Mouse (Mus musculus): ENCODE data around the gene Dchs1.

DNA sequence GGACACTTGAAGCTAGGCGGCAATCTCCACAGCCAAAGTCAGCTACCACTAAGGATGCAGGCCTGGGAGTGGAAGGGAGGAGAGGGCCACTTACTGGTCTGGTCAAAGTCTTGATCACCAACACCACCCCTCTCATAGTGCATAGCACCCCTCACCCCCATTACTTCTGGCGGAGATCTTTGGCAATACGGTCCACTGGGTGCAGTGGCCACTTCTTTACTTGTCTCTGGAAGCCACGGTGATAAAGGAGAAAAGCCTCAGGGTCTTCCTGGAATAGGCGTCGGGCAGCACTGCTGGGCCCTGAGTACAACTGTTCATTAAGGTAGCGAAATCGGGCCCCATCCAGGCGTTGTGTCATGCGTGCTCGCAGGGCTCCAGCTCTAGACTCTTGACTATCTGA, 53.6 kb downstream of the Dchs1 start:
- TF ChIP-seq MAX (IDR thresholded peaks at IDR 0.05; ENCODE audit: low read depth): no peak
- TF ChIP-seq POLR2A (IDR thresholded peaks at IDR 0.05; ENCODE audit: insufficient read length, low read depth): no peak
- TF ChIP-seq TCF3 (IDR thresholded peaks at IDR 0.05; ENCODE audit: insufficient read length, low read depth): no peak
- no peak for TF ChIP-seq MYOD1 (IDR thresholded peaks at IDR 0.05; ENCODE audit: control insufficient read depth in 1 of 3, insufficient read length in 2 of 3, low read depth in 2 of 3)
- no peak for TF ChIP-seq POLR2AphosphoS2 (IDR thresholded peaks at IDR 0.05; ENCODE audit: insufficient read length, low read depth)
- no peak for TF ChIP-seq USF1 (IDR thresholded peaks at IDR 0.05; ENCODE audit: low read depth)
- no peak for TF ChIP-seq CEBPB (IDR thresholded peaks at IDR 0.05; ENCODE audit: insufficient read depth, poor library complexity, severe bottlenecking)

Measured in myocyte (in vitro differentiated cells).